Mouse (Mus musculus) intestine, embryonic 14.5 days (tissue): ENCODE data around the gene Slfn14. TPM values are rescaled to one million over a fixed set of nuclear protein-coding genes. Genes with fewer than 3 reads are reported as not detected.
"Not testable (repeated sequence)": the region's sequence is repeated elsewhere in the genome, so short reads cannot be mapped to it uniquely, and the experiment has no call there.

Source experiments
- ATAC-seq: fragments of 200-750 bp; cut with Nextera tagmentation; replicated peaks from 2 replicates; pipeline ENCODE4 v1.8.0; 2017; ENCODE audit warnings: low read depth, moderate number of reproducible peaks, moderate TSS enrichment, moderate library complexity; ENCODE audit not compliant: low FRiP score, low TSS enrichment
- DNase-seq: peaks from one replicate; pipeline ENCODE4 v3.0.0-alpha.2; 2018; ENCODE audit warnings: low spot score
- H3K27ac ChIP-seq: fragments of 300-500 bp; sonication (generic); 2 replicates; pipeline ENCODE4 v1.5.1; 2014; ENCODE audit warnings: low read depth, mild to moderate bottlenecking, control low read depth
- H3K27me3 ChIP-seq: fragments of 300-500 bp; sonication (generic); replicated peaks from 2 replicates; pipeline ENCODE4 v1.6.1; 2014; ENCODE audit warnings: low read length, control low read depth; ENCODE audit not compliant: control insufficient read depth, insufficient read depth
- H3K36me3 ChIP-seq: fragments of 300-500 bp; sonication (generic); 2 replicates; pipeline ENCODE4 v1.6.1; 2014; ENCODE audit warnings: low read length, control low read depth; ENCODE audit not compliant: control insufficient read depth, insufficient read depth
- H3K4me1 ChIP-seq: fragments of 300-500 bp; sonication (generic); replicated peaks from 2 replicates; pipeline ENCODE4 v1.6.1; 2014; ENCODE audit warnings: low read length, control low read depth, mixed read lengths; ENCODE audit not compliant: control insufficient read depth, insufficient read depth
- H3K4me2 ChIP-seq: fragments of 300-500 bp; sonication (generic); 2 replicates; pipeline ENCODE4 v1.6.1; 2014; ENCODE audit warnings: low read length
- H3K4me3 ChIP-seq: fragments of 300-500 bp; sonication (generic); 2 replicates; pipeline ENCODE4 v1.5.1; 2014; ENCODE audit warnings: low read depth, low read length, control low read depth, mixed read lengths
- H3K9ac ChIP-seq: fragments of 300-500 bp; sonication (generic); 2 replicates; pipeline ENCODE4 v1.6.1; 2014; ENCODE audit warnings: mild to moderate bottlenecking, low read length
- H3K9me3 ChIP-seq: fragments of 300-500 bp; sonication (generic); 2 replicates; pipeline ENCODE4 v1.6.1; 2016; ENCODE audit warnings: low read length, control low read depth; ENCODE audit not compliant: control insufficient read depth
- WGBS: fragments of 180-500 bp; shearing (Covaris S2); extraction: QIAGEN DNeasy Blood & Tissue Kit; methylation state at CpG from one replicate; pipeline ENCODE4 v1.1.7; 2014; 5-methylcytosine and 5-hydroxymethylcytosine counted together
- polyA plus RNA-seq: library from polyadenylated mRNA; unstranded; fragments of >200 nt; fragmentation: Nextera tagmentation; extraction: Ambion mirVana; gene quantifications from 2 replicates; pipeline ENCODE4 v1.2.1, GENCODE M21; 2014

The Slfn14 gene
- polyA plus RNA-seq, 1 experiment from 2014 or later, result 0.14 TPM

DNA sequence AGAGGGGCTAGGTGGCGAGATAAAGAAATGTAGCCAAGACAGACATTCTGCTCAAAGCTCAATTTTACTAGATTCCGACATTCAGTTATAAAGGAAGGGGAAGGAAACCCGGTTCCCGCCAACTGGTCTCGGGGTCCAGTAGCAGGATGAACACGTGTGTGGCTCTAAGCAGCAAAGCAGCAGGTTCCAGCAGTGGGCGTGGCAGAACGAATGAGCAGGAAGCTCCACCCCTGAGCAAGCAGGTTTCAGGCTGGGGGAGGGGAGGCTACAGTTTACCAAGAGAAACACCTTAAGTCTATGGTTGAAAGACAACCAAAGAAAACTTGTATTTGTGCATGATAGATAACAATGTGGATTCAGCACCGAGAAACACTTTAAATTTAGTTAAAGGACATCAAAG is 49.1 kb downstream of the Slfn14 start:
- not testable (repeated sequence) for DNase-seq, H3K36me3 ChIP-seq, H3K4me1 ChIP-seq, H3K9me3 ChIP-seq, H3K4me3 ChIP-seq, ATAC-seq, H3K27ac ChIP-seq, H3K9ac ChIP-seq, H3K27me3 ChIP-seq, H3K4me2 ChIP-seq
- WGBS, result 83% methylated on average over 9 of the region's 9 CpGs

DNA sequence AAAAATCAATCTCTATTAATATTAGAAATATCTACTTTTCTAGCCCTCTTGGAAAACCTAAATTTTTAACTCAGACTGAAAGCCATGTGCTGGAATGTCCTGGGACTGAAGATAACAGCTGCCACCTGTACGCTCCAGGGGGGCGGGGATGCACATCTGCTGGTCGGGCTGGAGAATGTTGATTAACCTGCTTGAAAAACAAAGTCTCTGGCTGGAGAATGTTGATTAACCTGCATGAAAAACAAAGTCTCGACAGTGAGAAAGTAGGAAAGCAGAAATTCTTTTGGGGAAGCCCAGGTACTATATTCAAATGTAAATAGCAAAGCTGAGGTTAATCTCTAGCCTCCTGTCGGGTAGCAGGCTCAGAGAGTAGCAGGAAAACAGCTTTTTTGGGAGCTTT is 52.9 kb downstream of the Slfn14 start:
- H3K4me2 ChIP-seq, H3K27me3 ChIP-seq, H3K27ac ChIP-seq, H3K9ac ChIP-seq, H3K9me3 ChIP-seq, ATAC-seq, H3K4me3 ChIP-seq, H3K4me1 ChIP-seq, DNase-seq, H3K36me3 ChIP-seq: not testable (repeated sequence)
- 52% methylated on average over 5 of the region's 5 CpGs for WGBS

DNA sequence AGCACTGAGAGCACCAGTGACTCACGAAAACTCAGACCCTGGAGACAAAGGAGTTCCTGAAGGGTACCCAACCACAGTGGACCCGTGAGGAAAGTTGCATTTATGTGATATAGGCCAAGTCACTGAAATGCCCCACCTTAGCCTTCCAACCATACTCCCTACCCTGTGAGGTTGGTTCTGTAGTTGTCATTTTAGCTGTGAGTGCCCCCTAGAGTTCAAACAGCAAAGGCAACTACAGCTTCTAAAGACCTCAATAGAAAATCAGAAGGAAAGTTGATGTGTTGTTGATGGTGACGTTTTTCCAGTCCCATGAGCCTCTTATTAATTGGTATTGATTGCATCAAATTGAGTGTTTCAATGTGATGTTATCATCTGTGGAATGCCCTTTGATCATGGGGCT is 55.6 kb downstream of the Slfn14 start:
- no peak for DNase-seq

DNA sequence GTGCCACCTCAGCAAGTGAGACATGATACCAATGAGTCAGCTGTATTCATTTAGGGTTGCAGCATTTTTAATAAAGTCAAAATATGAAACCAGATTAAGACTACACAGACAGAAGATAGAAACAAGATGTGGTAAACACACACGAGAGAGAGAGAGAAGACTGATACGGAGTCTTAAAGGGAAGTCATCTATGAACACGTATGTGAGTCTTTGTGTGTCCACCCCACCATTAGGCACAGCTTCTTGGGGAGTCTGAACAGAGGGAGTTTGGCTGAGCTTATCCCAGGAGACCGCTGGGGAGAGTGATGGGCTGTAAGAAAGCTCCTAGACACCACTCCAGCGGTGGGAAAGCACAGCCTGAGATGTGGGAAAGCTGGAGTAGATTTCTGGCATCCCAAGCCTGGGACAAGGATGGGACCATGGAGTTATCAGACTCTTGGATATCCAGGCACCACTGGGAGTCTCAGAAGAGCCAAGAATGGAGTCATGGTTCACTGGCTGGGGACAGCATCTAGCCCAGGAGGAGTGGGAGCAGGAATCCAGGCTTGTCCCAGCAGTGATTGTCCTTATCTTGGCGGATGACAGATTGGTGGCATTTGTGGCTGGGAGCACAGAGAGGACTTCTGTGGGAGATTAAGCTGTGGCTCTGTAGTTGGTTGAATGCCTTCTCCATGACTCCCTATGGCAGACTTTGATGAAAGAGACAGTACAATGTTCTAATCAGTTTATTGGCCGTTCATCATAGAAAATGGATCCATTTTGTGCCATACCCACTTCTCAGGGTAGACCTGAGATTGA is 58.4 kb downstream of the Slfn14 start:
- Histone ChIP-seq H3K4me1 (no peaks in the 10 kb centered on the region), H3K4me2 (no peak overlapping the region), H3K4me3 (no peak overlapping the region), H3K36me3 (no peaks in the 10 kb centered on the region), H3K27ac (no peak overlapping the region), H3K9ac (no peak overlapping the region), H3K9me3 (no peaks in the 10 kb centered on the region), H3K27me3 (no peaks in the 10 kb centered on the region)
- 86% methylated on average over 7 of the region's 7 CpGs for WGBS
- no peak for DNase-seq
- no peak for ATAC-seq

More for the DNA sequence above, 55.6 kb downstream of the Slfn14 start:
- no peak for ATAC-seq
- H3K4me2 ChIP-seq, result no peak overlapping the region
- H3K4me1 ChIP-seq, result no peaks in the 10 kb centered on the region
- H3K36me3 ChIP-seq, result no peaks in the 10 kb centered on the region
- H3K27ac ChIP-seq, result no peak overlapping the region
- H3K9ac ChIP-seq, result no peak overlapping the region
- H3K4me3 ChIP-seq, result no peak overlapping the region
- no peaks in the 10 kb centered on the region for H3K27me3 ChIP-seq
- no peaks in the 10 kb centered on the region for H3K9me3 ChIP-seq
- WGBS, result 69% methylated on average over 3 of the region's 3 CpGs

DNA sequence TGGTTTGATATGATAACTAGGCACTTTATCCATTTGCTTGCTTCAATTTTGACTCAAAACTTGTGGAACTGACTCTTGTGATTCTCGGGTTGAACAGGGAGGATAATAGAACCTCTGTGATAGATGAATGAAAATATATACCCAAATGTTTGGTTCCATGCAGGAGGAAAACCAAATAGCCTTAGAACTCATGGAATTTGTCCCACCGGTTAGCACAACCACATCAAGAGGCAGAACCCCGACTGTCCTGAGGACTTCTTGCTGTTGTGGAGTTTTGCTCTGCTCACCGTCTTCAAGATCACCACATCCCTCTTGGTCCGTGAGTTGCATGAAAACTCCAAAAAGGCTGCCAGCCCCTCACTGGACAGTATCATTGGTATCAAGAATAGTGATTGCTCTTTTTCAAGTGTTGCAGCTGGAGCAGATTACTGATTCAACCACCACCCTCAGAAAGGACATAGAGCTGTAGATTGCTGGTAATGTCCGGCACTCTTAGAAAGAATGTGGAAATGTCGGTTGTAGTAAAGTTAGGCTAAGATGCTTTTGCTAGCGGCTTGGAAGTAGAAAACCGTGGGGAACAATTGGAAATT is 61.1 kb downstream of the Slfn14 start:
- Histone ChIP-seq H3K4me2 (no peak overlapping the region), H3K27ac (no peak overlapping the region), H3K4me1 (no peaks in the 10 kb centered on the region), H3K27me3 (no peaks in the 10 kb centered on the region), H3K4me3 (no peak overlapping the region), H3K9me3 (no peaks in the 10 kb centered on the region), H3K9ac (no peak overlapping the region), H3K36me3 (no peaks in the 10 kb centered on the region)
- WGBS, result 90% methylated on average over 9 of the region's 9 CpGs
- DNase-seq (no peak), ATAC-seq (no peak)

Other genes starting within 250 kb of the Slfn14 start
- 4.6 and 5.4 TPM in 2 replicates for gene Slfn2, start 221.6 kb downstream of the Slfn14 start, polyA plus RNA-seq
- not detected in 2 replicates for gene Slfn1, start 169.9 kb downstream of the Slfn14 start, polyA plus RNA-seq
- 0.09 and 0.27 TPM in 2 replicates for gene Slfn4, start 111.5 kb downstream of the Slfn14 start, polyA plus RNA-seq
- gene Slfn3, start 95.4 kb downstream of the Slfn14 start, polyA plus RNA-seq, result 0.85 and 0.89 TPM in 2 replicates
- gene Ap2b1, start 12.3 kb upstream of the Slfn14 start, polyA plus RNA-seq, result 65.1 and 68.2 TPM in 2 replicates
- 15.5 and 17.3 TPM in 2 replicates for gene Pex12, start 15.9 kb upstream of the Slfn14 start, polyA plus RNA-seq
- gene Rasl10b, start 122.4 kb upstream of the Slfn14 start, polyA plus RNA-seq, result 1.7 and 2.3 TPM in 2 replicates
- gene Gas2l2, start 142.7 kb upstream of the Slfn14 start, polyA plus RNA-seq, result 0.09 TPM in 1 of 2 replicates, not detected in the other
- 1.3 and 1.4 TPM in 2 replicates for gene 1700020L24Rik, start 151.0 kb upstream of the Slfn14 start, polyA plus RNA-seq
- gene Mmp28, start 176.3 kb upstream of the Slfn14 start, polyA plus RNA-seq, result 1.2 and 1.5 TPM in 2 replicates
- 13.5 and 14.1 TPM in 2 replicates for gene Taf15, start 186.4 kb upstream of the Slfn14 start, polyA plus RNA-seq
- gene Heatr9, start 235.4 kb upstream of the Slfn14 start, polyA plus RNA-seq, result not detected in 2 replicates
- gene Ccl5, start 243.8 kb upstream of the Slfn14 start, polyA plus RNA-seq, result 2.9 and 3.0 TPM in 2 replicates